Mouse (Mus musculus): ENCODE results near the gene Ubb. TPM values are rescaled to one million over a fixed set of nuclear protein-coding genes. Genes with fewer than 3 reads are reported as not detected.

Gene Ubb
- polyA plus RNA-seq, 1 experiment from 2014 or later = 2,440 TPM

DNA sequence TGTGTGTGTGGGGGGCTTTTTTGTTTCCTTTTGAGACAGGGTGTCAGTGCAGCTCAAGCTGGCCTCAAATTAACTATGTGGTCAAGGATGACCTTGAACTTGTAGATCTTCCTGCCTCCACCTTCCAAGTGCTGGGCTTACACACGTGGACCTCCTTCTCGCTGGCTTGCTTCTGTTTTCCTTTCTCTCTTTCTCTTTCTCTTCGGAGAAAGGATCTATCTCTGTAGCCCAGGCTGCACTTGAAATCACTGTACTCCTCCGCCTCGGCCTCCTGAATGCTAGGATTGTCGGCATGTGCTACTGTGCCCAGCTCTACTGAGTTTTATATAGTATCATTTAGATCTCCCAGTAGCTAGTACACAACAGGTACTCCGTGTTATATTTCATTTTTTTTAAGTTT is 13.4 kb upstream of the Ubb start:
- Histone ChIP-seq H3K4me1 (replicated peaks; ENCODE audit: control insufficient read depth, insufficient read depth, low read length) (0 out of 2 replicates have a peak, but pooled peaks cover 4% of the 10 kb centered on the region), H3K9ac (ENCODE audit: low read depth, low read length) (no peak overlapping the region), H3K4me3 (ENCODE audit: low read depth, low read length) (peak overlapping the region; percentile 84), H3K27me3 (replicated peaks; ENCODE audit: control insufficient read depth, insufficient read depth, low read length) (no peaks in the 10 kb centered on the region), H3K36me3 (ENCODE audit: control insufficient read depth, insufficient read depth) (peaks cover 6% of the 10 kb centered on the region; the same call in 1 of the 2 replicates), H3K9me3 (ENCODE audit: control insufficient read depth) (no peaks in the 10 kb centered on the region), H3K27ac (ENCODE audit: low read depth, low read length) (no peak overlapping the region), H3K4me2 (replicated peaks; ENCODE audit: low read depth) (peak overlapping the region; percentile 91)
- TF ChIP-seq CTCF (IDR thresholded peaks at IDR 0.05; ENCODE audit: low read depth) = no peak
- WGBS = 42% methylated on average over 7 of the region's 7 CpGs
- no peak for ATAC-seq

DNA sequence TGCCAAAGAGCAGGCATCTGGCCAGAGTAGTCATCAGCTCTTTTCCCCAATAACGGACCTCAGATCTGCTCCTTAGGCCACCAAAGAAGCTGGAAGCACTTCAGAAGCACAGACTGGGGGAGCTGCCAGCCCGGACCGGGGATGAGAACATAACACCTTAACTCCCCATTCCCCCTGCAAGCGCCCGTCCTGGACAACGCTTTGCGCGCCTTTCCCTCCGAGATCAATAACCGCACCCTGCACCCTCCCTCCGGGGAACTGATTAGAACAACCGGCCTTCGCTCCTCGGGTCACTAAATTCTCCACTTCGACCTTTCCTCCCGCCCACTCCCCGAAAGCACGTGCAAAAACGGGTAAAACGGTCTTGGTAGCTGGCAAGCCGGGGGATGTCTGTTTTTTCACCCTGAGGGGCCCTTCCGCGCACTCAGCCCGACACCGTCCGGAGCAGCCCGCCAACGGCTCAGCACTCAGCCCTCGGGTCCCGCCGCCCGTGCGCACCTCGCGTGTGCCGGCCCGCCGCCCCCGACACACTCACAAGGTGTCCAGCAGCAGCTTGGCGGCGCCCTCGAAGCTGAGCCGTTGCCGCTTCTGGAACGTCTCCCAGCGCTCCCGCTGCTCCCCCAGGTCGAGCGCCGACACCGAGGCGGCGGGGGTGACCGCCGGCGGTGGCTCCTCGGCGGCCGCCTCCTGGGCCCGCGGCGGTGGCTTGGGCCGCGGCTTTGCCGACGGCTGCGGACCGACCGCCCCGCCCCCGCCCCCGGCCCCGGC is 12.5 kb upstream of the Ubb start:
- H3K4me2 ChIP-seq (replicated peaks; ENCODE audit: low read depth) = peak overlapping the region; percentile 91
- WGBS = 1% methylated on average over 70 of the region's 73 CpGs
- peak overlapping the region; percentile 96 for H3K27ac ChIP-seq (ENCODE audit: low read depth, low read length)
- peak overlapping the region; percentile 84 for H3K4me3 ChIP-seq (ENCODE audit: low read depth, low read length)
- H3K27me3 ChIP-seq (replicated peaks; ENCODE audit: control insufficient read depth, insufficient read depth, low read length) = no peaks in the 10 kb centered on the region
- TF ChIP-seq CTCF (IDR thresholded peaks at IDR 0.05; ENCODE audit: low read depth) = peak; percentile 28; the same call in 1 of the 2 replicates
- H3K9me3 ChIP-seq (ENCODE audit: control insufficient read depth) = no peaks in the 10 kb centered on the region
- ATAC-seq = peak; percentile 77
- peak overlapping the region; percentile 94 for H3K9ac ChIP-seq (ENCODE audit: low read depth, low read length)
- peaks cover 6% of the 10 kb centered on the region; the same call in 1 of the 2 replicates for H3K36me3 ChIP-seq (ENCODE audit: control insufficient read depth, insufficient read depth)
- H3K4me1 ChIP-seq (replicated peaks; ENCODE audit: control insufficient read depth, insufficient read depth, low read length) = 0 out of 2 replicates have a peak, but pooled peaks cover 4% of the 10 kb centered on the region

DNA sequence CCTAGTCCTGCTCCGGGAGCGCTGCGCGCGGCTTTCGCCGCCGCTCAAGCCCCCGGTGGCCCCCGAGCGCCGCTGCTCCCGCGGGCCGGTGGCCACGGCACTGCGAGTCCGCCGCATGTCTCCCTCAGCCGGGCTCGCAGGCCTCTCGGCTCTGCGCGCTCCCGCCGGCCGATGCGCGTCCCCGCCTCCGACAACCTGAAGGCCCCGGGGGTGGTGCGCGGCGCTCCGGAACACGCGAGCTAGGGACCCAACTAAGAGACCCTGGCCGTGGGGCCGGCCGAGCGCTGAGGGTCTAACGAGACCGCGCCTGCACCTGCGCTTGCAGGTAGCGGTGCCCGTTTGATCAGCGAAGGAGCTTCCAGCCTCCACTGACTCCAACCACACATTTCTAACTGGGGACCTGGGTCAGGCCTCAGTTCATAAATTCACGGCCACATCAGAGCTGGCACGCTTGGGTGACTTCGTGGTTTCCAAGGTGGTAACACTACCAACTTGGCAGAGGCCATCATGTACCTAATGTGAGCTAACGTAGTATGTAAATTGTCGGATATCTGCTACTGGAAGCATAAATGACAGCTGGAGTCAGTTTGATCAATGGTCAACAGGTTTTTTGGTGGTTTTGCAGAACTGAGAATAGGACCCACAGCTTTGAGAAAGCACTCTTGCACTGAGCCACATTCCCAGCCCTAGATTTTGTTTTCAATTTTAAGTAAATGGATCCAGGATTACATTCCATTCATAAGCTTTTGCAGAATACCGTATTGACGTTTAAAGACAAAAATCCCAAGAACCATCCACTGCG is 11.7 kb upstream of the Ubb start, which contains the start of gene Cenpv:
Cenpv (minus strand) TSS at position 173 of the 802 bp plus-strand sequence.
- Histone ChIP-seq H3K36me3 (ENCODE audit: control insufficient read depth, insufficient read depth) (peaks cover 6% of the 10 kb centered on the region; the same call in 1 of the 2 replicates), H3K4me1 (replicated peaks; ENCODE audit: control insufficient read depth, insufficient read depth, low read length) (0 out of 2 replicates have a peak, but pooled peaks cover 4% of the 10 kb centered on the region), H3K4me2 (replicated peaks; ENCODE audit: low read depth) (peak within 1 kb of the TSS; percentile 91), H3K4me3 (ENCODE audit: low read depth, low read length) (peak within 1 kb of the TSS; percentile 84), H3K9ac (ENCODE audit: low read depth, low read length) (peak within 1 kb of the TSS; percentile 94), H3K27ac (ENCODE audit: low read depth, low read length) (peak within 1 kb of the TSS; percentile 96), H3K27me3 (replicated peaks; ENCODE audit: control insufficient read depth, insufficient read depth, low read length) (no peaks in the 10 kb centered on the region), H3K9me3 (ENCODE audit: control insufficient read depth) (no peaks in the 10 kb centered on the region)
- peak; percentile 76 for ATAC-seq
- no peak for TF ChIP-seq CTCF (IDR thresholded peaks at IDR 0.05; ENCODE audit: low read depth)
- 6% methylated on average over 56 of the region's 57 CpGs for WGBS

DNA sequence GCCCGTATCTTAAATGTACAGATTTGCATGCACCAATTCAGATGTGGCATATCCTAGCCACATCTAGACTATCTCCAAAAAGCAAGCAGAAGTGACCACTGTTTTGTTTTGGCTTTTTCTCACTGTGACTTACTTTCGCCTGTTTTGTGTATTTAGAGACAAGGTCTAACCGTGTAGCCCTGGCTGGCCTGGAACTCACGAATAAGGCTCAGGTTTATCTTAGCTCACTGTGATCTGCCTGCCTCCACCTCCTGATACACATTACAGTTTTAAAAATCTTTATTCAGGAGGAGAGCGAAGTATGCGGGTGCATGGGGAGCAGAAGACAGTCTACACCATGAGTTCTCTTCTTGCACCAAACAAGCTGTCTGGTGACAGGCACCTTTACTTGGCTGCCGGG is 10.8 kb upstream of the Ubb start:
- H3K27me3 ChIP-seq (replicated peaks; ENCODE audit: control insufficient read depth, insufficient read depth, low read length) = no peaks in the 10 kb centered on the region
- no peak overlapping the region for H3K4me3 ChIP-seq (ENCODE audit: low read depth, low read length)
- no peak for ATAC-seq
- whole genome bisulfite sequencing = 88% methylated on average over 7 of the region's 7 CpGs
- no peak overlapping the region for H3K4me2 ChIP-seq (replicated peaks; ENCODE audit: low read depth)
- no peak for TF ChIP-seq CTCF (IDR thresholded peaks at IDR 0.05; ENCODE audit: low read depth)
- no peak overlapping the region for H3K9ac ChIP-seq (ENCODE audit: low read depth, low read length)
- no peaks in the 10 kb centered on the region for H3K9me3 ChIP-seq (ENCODE audit: control insufficient read depth)
- H3K27ac ChIP-seq (ENCODE audit: low read depth, low read length) = no peak overlapping the region
- H3K36me3 ChIP-seq (ENCODE audit: control insufficient read depth, insufficient read depth) = peaks cover 6% of the 10 kb centered on the region; the same call in 1 of the 2 replicates
- 0 out of 2 replicates have a peak, but pooled peaks cover 4% of the 10 kb centered on the region for H3K4me1 ChIP-seq (replicated peaks; ENCODE audit: control insufficient read depth, insufficient read depth, low read length)

DNA sequence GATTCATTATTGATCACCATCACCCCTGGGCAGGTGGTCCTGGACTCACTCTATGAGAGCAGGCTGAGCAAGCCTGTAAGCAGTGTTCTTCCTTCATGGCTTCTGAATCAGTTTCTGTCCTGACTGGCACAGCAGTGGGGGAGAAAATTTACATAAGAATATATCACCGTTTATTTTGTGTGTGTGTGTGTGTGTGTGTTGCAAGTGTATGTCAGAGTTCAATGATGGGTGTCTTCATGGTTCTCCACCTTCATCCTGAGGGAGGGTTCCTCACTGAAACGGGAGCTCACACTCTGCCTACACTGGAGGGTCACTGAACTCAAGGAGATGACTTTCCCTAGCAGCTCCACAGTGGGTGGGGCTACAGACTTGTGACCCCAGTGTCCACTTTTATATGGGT is 10.0 kb upstream of the Ubb start:
- no peak overlapping the region for H3K4me2 ChIP-seq (replicated peaks; ENCODE audit: low read depth)
- WGBS = 58% methylated on average over 2 of the region's 2 CpGs

DNA sequence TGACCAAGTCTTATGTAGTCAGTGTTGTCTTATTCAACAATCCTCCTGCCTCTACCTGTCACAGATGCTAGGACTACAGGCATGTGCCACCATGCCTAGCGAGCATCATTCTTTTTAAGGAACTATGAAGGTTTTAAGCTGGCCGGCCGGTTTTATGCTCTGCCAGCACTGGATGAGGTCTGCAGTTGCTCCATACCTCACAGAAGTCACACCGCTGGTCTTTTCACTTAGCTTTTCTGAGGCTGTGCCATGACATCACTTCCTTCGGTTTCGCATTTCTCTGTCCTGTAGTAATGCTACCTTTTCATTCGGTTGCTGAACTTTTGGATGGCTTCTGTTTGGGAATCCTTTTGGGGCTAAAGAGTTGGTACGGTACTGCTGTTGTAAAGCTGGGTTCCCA is 9.4 kb upstream of the Ubb start:
- Histone ChIP-seq H3K9ac (ENCODE audit: low read depth, low read length) (no peak overlapping the region), H3K27ac (ENCODE audit: low read depth, low read length) (no peak overlapping the region), H3K4me2 (replicated peaks; ENCODE audit: low read depth) (no peak overlapping the region), H3K36me3 (ENCODE audit: control insufficient read depth, insufficient read depth) (no peaks in the 10 kb centered on the region), H3K4me1 (replicated peaks; ENCODE audit: control insufficient read depth, insufficient read depth, low read length) (0 out of 2 replicates have a peak, but pooled peaks cover 4% of the 10 kb centered on the region), H3K9me3 (ENCODE audit: control insufficient read depth) (no peaks in the 10 kb centered on the region), H3K4me3 (ENCODE audit: low read depth, low read length) (no peak overlapping the region), H3K27me3 (replicated peaks; ENCODE audit: control insufficient read depth, insufficient read depth, low read length) (no peaks in the 10 kb centered on the region)
- no peak for TF ChIP-seq CTCF (IDR thresholded peaks at IDR 0.05; ENCODE audit: low read depth)
- ATAC-seq = no peak
- WGBS = 79% methylated on average over 8 of the region's 8 CpGs

More for the DNA sequence above, 10.0 kb upstream of the Ubb start:
- Histone ChIP-seq H3K27me3 (replicated peaks; ENCODE audit: control insufficient read depth, insufficient read depth, low read length) (no peaks in the 10 kb centered on the region), H3K27ac (ENCODE audit: low read depth, low read length) (no peak overlapping the region), H3K9ac (ENCODE audit: low read depth, low read length) (no peak overlapping the region), H3K4me1 (replicated peaks; ENCODE audit: control insufficient read depth, insufficient read depth, low read length) (0 out of 2 replicates have a peak, but pooled peaks cover 4% of the 10 kb centered on the region), H3K36me3 (ENCODE audit: control insufficient read depth, insufficient read depth) (no peaks in the 10 kb centered on the region), H3K4me3 (ENCODE audit: low read depth, low read length) (no peak overlapping the region), H3K9me3 (ENCODE audit: control insufficient read depth) (no peaks in the 10 kb centered on the region)
- ATAC-seq = no peak
- TF ChIP-seq CTCF (IDR thresholded peaks at IDR 0.05; ENCODE audit: low read depth) = no peak
